Mouse (Mus musculus) kidney, adult 2 months (tissue): Measurements from ENCODE around the gene Gpx1.

ENCODE experiments used
- CTCF ChIP-seq: fragments of 200-500 bp; conservative IDR thresholded peaks from 2 replicates; pipeline ENCODE4 v1.5.1; 2011; ENCODE audit warnings: low read depth, mild to moderate bottlenecking, control low read depth, low read length, moderate library complexity, mixed read lengths; ENCODE audit not compliant: insufficient read depth, insufficient read length
- POLR2A ChIP-seq: fragments of 200-500 bp; IDR thresholded peaks from one replicate; pipeline ENCODE4 v1.6.1; 2011; ENCODE audit warnings: low read depth, low read length, control low read depth

- no peak for TF ChIP-seq CTCF
- no peak for TF ChIP-seq POLR2A
Observed at GRCm38 (mm10) chr9:108304716-108305115, 34.0 kb upstream of the Gpx1 start.
